Mouse (Mus musculus) olfactory bulb, adult 2 months (tissue): Measurements from ENCODE around the gene Man2b2. TPM values are rescaled to one million over a fixed set of nuclear protein-coding genes. Genes with fewer than 3 reads are reported as not detected.

Experiments used
- H3K27ac ChIP-seq: fragments of 200-500 bp; 2 replicates; pipeline ENCODE4 v1.5.1; 2012; ENCODE audit warnings: low read depth, low read length; ENCODE audit not compliant: insufficient read depth
- H3K4me1 ChIP-seq: fragments of 200-500 bp; 2 replicates; pipeline ENCODE4 v1.6.1; 2012; ENCODE audit warnings: low read length; ENCODE audit not compliant: control insufficient read depth, insufficient read depth
- H3K4me3 ChIP-seq: fragments of 200-500 bp; 2 replicates; pipeline ENCODE4 v1.5.1; 2012; ENCODE audit warnings: mild to moderate bottlenecking, low read depth, low read length, moderate library complexity; ENCODE audit not compliant: insufficient read depth
- CTCF ChIP-seq: fragments of 200-500 bp; IDR thresholded peaks from 2 replicates; pipeline ENCODE4 v1.5.1; 2012; ENCODE audit warnings: low read depth, mild to moderate bottlenecking, low read length, moderate library complexity; ENCODE audit not compliant: insufficient read depth
- POLR2A ChIP-seq: fragments of 200-500 bp; IDR thresholded peaks from 2 replicates; pipeline ENCODE4 v1.6.1; 2012; ENCODE audit warnings: mild to moderate bottlenecking, low read depth, low read length, moderate library complexity; ENCODE audit not compliant: insufficient read depth
- WGBS: fragments of 180-500 bp; shearing (Covaris S2); methylation state at CpG from one replicate; pipeline ENCODE4 v1.1.7; 2018; 5-methylcytosine and 5-hydroxymethylcytosine counted together
- polyA plus RNA-seq: library from polyadenylated mRNA; stranded (reverse); fragments of >200 nt; gene quantifications from 2 replicates; pipeline ENCODE4 v1.2.4, GENCODE M21; 2012; ENCODE audit warnings: low replicate concordance; ENCODE audit not compliant: missing spikeins, insufficient read depth, insufficient read length

The Man2b2 gene
- polyA plus RNA-seq, 1 experiment: not detected

DNA sequence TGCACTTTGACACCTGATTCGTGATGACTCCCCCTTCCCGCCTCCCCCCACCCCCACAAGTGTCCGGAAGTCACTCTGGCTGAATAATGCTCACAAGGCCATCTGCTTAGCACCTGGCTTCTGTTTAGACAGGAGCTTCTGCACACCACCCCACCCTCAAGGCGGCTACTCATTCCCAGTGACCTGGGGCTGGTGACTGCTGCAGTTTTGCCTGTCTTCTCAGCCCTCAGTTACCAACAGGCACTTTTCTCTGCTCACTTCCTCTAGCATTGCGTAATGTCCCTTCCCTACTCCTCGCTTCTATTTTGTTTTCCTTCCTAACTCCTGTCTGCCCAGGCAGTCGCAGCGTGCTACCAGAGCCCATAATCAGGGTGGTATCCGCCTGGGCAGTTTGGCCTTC lies 38.6 kb downstream of the Man2b2 start:
- Histone ChIP-seq H3K4me3 (no peak overlapping the region), H3K27ac (no peak overlapping the region), H3K4me1 (peaks cover 5% of the 10 kb centered on the region; the same call in 1 of the 2 replicates)
- no peak for TF ChIP-seq CTCF
- no peak for TF ChIP-seq POLR2A
- WGBS: 86% methylated on average over 9 of the region's 9 CpGs

DNA sequence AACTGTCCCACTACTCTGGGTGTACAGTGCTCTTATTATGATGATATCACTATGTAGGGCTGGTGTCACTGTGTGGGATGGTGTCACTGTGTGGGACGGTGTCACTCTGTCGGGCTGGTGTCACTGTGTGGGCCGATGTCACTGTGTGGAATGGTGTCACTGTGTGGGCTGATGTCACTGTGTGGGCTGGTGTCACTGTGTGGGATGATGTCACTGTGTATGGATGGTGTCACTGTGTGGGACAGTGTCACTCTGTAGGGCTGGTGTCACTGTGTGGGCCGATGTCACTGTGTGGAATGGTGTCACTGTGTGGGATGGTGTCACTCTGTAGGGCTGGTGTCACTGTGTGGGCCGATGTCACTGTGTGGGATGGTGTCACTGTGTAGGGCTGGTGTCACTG lies 44.4 kb downstream of the Man2b2 start:
- Histone ChIP-seq H3K27ac (no peak overlapping the region), H3K4me1 (no peaks in the 10 kb centered on the region), H3K4me3 (no peak overlapping the region)
- WGBS: 91% methylated on average over 5 of the region's 5 CpGs
- TF ChIP-seq CTCF (no peak), POLR2A (no peak)

DNA sequence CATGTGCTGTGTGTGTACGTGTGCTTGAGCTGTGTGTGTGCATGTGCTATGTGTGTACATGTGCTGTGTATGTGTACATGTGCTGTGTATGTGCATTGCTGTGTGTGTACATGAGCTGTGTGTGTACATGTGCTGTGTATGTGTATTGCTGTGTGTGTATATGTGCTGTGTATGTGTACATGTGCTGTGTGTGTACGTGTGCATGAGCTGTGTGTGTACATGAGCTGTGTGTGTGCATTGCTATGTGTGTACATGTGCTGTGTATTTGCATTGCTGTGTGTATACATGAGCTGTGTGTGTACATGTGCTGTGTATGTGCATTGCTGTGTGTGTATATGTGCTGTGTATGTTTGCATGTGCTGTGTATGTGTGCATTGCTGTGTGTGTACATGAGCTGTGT lies 50.9 kb downstream of the Man2b2 start:
- no peak overlapping the region for H3K27ac ChIP-seq
- TF ChIP-seq POLR2A (no peak), CTCF (no peak)
- WGBS: 90% methylated on average over 2 of the region's 2 CpGs

DNA sequence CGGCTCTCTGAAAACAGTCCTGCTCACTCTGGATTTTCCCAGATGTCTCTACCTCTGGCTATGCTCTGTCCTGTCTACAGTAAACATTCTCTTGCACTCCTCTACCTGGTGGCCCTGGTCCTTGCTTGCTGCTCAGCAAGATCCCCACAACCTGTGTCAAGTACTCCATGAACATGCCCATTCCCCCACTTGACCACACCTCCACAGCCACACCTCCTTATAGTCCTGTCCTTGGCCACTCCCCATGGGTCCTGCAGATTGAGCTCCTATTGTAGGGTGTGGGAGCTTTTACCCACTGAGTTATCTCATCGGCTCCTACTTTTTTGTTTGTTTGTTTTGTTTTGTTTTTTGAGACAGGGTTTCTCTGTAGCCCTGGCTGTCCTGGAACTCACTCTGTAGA lies 51.6 kb downstream of the Man2b2 start:
- no peaks in the 10 kb centered on the region for H3K4me1 ChIP-seq
- no peak overlapping the region for H3K27ac ChIP-seq
- no peak overlapping the region for H3K4me3 ChIP-seq
- WGBS: 97% methylated on average over 1 of the region's 2 CpGs
- TF ChIP-seq CTCF (no peak), POLR2A (no peak)

More for the DNA sequence above, 50.9 kb downstream of the Man2b2 start:
- H3K4me1 ChIP-seq: no peaks in the 10 kb centered on the region
- H3K4me3 ChIP-seq: no peak overlapping the region

DNA sequence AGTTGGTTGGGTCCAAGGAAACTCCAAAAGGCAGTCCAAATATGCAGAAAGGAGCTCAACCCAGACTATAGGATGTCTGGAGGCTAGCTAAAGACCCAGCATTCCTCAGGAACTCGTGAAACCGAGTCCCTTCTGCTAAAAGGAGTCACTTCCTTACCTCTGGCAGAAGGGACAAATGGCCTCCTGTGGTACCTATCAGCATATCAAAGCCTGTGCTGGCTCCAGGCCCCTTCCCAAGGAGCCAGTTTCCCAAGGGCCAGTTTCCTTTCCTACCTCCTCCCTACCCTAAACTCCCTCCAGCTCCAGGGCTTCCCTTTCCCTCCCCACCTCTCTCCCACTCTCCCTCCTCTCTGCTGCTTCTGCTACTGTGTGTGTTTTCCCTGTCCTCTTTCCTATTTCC lies 53.3 kb downstream of the Man2b2 start:
- H3K27ac ChIP-seq: no peak overlapping the region
- no peaks in the 10 kb centered on the region for H3K4me1 ChIP-seq
- 27% methylated on average over 2 of the region's 2 CpGs for WGBS
- no peak for TF ChIP-seq CTCF
- TF ChIP-seq POLR2A: no peak
- H3K4me3 ChIP-seq: no peak overlapping the region

DNA sequence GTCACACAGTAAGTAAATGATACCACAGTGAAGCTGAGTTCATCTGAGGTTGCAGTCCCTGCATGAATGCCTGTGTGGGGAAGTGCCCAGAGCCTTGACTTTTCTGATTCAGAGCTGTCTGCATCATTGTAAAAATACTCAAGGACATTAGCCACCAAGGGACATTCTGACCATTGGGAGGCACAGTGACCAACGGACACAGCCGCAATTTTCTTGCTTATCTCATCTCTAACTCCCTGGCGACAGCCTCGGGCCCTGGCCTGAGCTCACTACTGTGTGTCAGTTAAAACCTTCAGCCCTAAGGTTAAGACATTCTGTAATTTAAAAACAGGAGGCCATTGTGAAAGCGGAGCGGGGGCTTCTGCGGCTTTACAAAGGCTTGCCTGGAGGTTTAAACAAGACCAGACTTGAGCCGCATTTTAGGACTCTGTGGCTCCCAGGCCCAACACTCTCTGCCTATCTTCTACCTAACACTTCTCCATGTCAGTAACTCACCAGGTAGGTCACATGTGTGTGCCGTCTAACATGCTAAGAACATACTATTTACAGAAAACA lies 54.4 kb downstream of the Man2b2 start:
- no peak for TF ChIP-seq POLR2A
- TF ChIP-seq CTCF: no peak
- H3K4me3 ChIP-seq: no peak overlapping the region
- 44% methylated on average over 9 of the region's 9 CpGs for WGBS
- no peaks in the 10 kb centered on the region for H3K4me1 ChIP-seq
- no peak overlapping the region for H3K27ac ChIP-seq

DNA sequence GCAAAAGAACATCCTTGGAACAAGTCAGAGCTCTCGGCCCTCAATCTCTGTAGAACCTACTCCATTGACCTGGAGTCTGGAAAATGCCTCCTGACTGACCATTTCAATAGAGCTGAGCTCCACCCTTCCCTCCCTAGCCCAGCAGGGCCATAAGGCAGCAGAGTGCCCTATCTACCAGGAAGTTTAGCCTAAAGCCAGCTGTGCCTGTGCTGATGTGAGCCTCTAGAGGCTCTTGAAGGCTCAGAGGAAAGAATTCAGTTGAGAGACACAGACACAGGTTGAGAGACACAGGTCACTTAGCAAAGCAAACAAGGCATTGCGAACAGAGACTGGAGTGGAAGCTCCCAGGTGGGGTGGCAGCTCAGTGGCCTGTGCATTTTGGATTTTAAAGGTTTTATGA lies 55.1 kb downstream of the Man2b2 start:
- TF ChIP-seq CTCF (no peak), POLR2A (no peak)
- no peak overlapping the region for H3K27ac ChIP-seq
- H3K4me3 ChIP-seq: no peak overlapping the region
- no peaks in the 10 kb centered on the region for H3K4me1 ChIP-seq
- WGBS: 93% methylated on average over 2 of the region's 2 CpGs

DNA sequence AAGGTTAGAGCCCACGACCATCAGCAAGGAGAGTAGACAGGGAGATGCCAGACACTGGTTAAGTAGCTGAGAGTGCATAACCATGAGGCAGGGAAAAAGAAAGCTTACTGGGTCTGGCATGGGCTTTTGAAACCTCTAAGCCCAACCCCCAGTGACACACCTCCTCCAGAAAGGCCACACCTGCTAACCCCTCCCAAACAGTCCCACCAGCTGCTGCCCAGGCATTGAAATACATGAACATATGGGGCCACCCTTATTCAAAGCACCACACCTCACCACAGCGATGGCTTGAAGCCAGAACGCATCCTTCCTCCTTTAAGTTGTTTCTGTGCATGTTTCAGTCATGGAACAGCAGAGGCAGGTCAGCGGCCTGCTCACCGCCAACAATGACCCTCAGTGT lies 57.9 kb downstream of the Man2b2 start:
- 80% methylated on average over 5 of the region's 5 CpGs for WGBS
- no peak overlapping the region for H3K27ac ChIP-seq
- TF ChIP-seq POLR2A (no peak), CTCF (no peak)
- H3K4me1 ChIP-seq: no peaks in the 10 kb centered on the region
- H3K4me3 ChIP-seq: no peak overlapping the region

DNA sequence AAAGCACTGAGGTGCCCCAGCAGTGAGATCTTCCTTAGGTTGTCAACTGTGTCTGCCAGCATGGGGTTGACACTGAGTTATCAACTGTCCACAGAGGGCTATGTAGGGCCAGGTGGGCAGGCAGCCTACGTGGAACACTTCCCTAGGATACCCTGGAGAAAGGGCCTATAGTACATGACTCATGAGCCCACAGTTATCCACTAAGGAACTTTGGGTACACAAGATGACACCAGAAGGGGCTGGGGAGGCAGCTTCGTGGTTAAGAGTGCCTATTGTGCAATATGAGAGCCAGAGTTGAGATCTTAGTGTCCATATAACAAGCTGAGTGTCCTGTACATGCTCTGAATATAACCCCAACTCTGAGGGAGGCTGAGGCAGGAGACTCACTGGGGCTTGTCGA lies 60.9 kb downstream of the Man2b2 start:
- TF ChIP-seq CTCF: no peak
- TF ChIP-seq POLR2A: no peak
- WGBS: 69% methylated on average over 3 of the region's 3 CpGs
- Histone ChIP-seq H3K4me3 (no peak overlapping the region), H3K4me1 (peaks cover 5% of the 10 kb centered on the region; the same call in 1 of the 2 replicates), H3K27ac (no peak overlapping the region)
